Comparison of ENCODE assay signal across 9 mouse cellular contexts in the genomic region with DNA sequence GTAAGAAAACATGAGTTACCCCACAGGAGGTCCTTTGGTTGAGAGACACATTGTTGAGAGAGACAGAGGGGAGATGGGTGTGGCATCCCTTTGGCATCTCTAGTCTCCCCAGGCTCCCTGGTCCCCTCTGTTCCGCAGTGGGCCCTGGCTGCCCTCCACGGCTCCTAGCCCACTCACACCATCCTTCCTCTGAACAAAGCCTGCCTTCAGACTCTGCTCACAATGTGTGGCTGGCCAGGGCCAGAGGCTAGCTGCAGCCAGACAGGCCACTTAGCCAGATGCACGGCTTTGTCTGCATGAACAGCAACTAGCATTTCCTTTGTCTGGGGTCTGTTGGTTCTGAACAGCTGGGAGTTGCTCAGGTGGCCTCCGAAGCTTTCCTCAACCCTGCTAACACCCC.
DNase-seq lines count a peak whose midpoint lies in the region; ATAC-seq and TF ChIP-seq lines count a peak whose summit lies in the region.
"Had no signal": no experiment of that assay in that cellular context is flagged by ENCODE, and none has a peak within 500 bp of the region (broad histone marks: within the 10 kb centered on the region; RNA-seq: fewer than 3 reads in every experiment).

No protein-coding gene starts in this region.

- H3K9me3 ChIP-seq in embryonic facial prominence, embryonic 11.5 days (replicated peaks; ENCODE audit: control insufficient read depth, low read length): no peaks in the 10 kb centered on the region
- H3K9me3 ChIP-seq in intestine, postnatal 0 days (ENCODE audit: control insufficient read depth): no peaks in the 10 kb centered on the region
- H3K9me3 ChIP-seq: liver, embryonic 12.5 days had no signal

- ATAC-seq in embryonic facial prominence, embryonic 11.5 days (replicated peaks; ENCODE audit: insufficient number of reproducible peaks, low FRiP score, low TSS enrichment, low read depth): no peak
- ATAC-seq in intestine, postnatal 0 days: no peak
- ATAC-seq: liver, embryonic 12.5 days had no signal

- 31% methylated on average over 4 of the region's 4 CpGs for WGBS in embryonic facial prominence, embryonic 11.5 days
- 59% methylated on average over 4 of the region's 4 CpGs for WGBS in intestine, postnatal 0 days

- H3K27me3 ChIP-seq in embryonic facial prominence, embryonic 11.5 days (ENCODE audit: control insufficient read depth, insufficient read depth, low read length): no peaks in the 10 kb centered on the region
- H3K27me3 ChIP-seq in intestine, postnatal 0 days (replicated peaks; ENCODE audit: control insufficient read depth, insufficient read depth, low read length): no peaks in the 10 kb centered on the region
- H3K27me3 ChIP-seq: liver, embryonic 12.5 days had no signal

- no peak overlapping the region for H3K4me3 ChIP-seq in embryonic facial prominence, embryonic 11.5 days (ENCODE audit: low read depth, low read length)
- H3K4me3 ChIP-seq in intestine, postnatal 0 days (ENCODE audit: low read depth, low read length): no peak overlapping the region
- H3K4me3 ChIP-seq: liver, embryonic 12.5 days had no signal

- no peak overlapping the region for H3K9ac ChIP-seq in embryonic facial prominence, embryonic 11.5 days (replicated peaks; ENCODE audit: low read length)
- no peak overlapping the region for H3K9ac ChIP-seq in intestine, postnatal 0 days (ENCODE audit: low read depth, low read length)
- H3K9ac ChIP-seq: liver, embryonic 12.5 days had no signal

- TF ChIP-seq CTCF in intestine, postnatal 0 days (IDR thresholded peaks at IDR 0.05; ENCODE audit: low read depth): no peak

- H3K36me3 ChIP-seq in embryonic facial prominence, embryonic 11.5 days (replicated peaks; ENCODE audit: control insufficient read depth, insufficient read depth, low read depth, low read length): no peaks in the 10 kb centered on the region
- H3K36me3 ChIP-seq in intestine, postnatal 0 days (ENCODE audit: control insufficient read depth, insufficient read depth): no peaks in the 10 kb centered on the region
- H3K36me3 ChIP-seq: liver, embryonic 12.5 days had no signal

- H3K27ac ChIP-seq in embryonic facial prominence, embryonic 11.5 days (replicated peaks; ENCODE audit: low read depth, low read length): no peak overlapping the region
- H3K27ac ChIP-seq in intestine, postnatal 0 days (ENCODE audit: low read depth, low read length): no peak overlapping the region
- H3K27ac ChIP-seq: liver, embryonic 12.5 days had no signal

- H3K4me1 ChIP-seq in embryonic facial prominence, embryonic 11.5 days (ENCODE audit: control insufficient read depth, insufficient read depth, low read length): no peaks in the 10 kb centered on the region
- H3K4me1 ChIP-seq in intestine, postnatal 0 days (replicated peaks; ENCODE audit: control insufficient read depth, insufficient read depth, low read length): no peaks in the 10 kb centered on the region
- H3K4me1 ChIP-seq: liver, embryonic 12.5 days had no signal

- no peak overlapping the region for H3K4me2 ChIP-seq in embryonic facial prominence, embryonic 11.5 days (ENCODE audit: low read depth, low read length)
- H3K4me2 ChIP-seq in intestine, postnatal 0 days (replicated peaks; ENCODE audit: low read depth): no peak overlapping the region
- H3K4me2 ChIP-seq: liver, embryonic 12.5 days had no signal

- intact Hi-C loops in heart, postnatal 10 days (cut with DNase I): no loop called here
- intact Hi-C loops in left cerebral cortex, postnatal 14 days (cut with DNase I): no loop called here

- peak; percentile 48 to 53 for DNase-seq in heart, postnatal 10 days
- DNase-seq in heart, adult 18-20 months: no peak
- DNase-seq in cerebellum, adult 9-11 months: peak; percentile 9
- DNase-seq in embryonic facial prominence, embryonic 11.5 days (ENCODE audit: low spot score): peak; percentile 21
- DNase-seq in left cerebral cortex, postnatal 14 days (ENCODE audit: low spot score in 2 of 2): peak; percentile 22 to 39
- no peak for DNase-seq in liver
- DNase-seq: kidney, adult 11 months had no signal

Comparison
In these comparisons a context has a peak if more than half of its experiments do, and no peak if none do; other contexts are left out.
1. DNase-seq: peak in heart, postnatal 10 days (2 of 2), cerebellum, adult 9-11 months (single experiment), embryonic facial prominence, embryonic 11.5 days (single experiment) and left cerebral cortex, postnatal 14 days (2 of 2); none in heart, adult 18-20 months (0 of 2) and liver (single experiment).